In genomic region chr2:101525503-101526381, GRCm38 (mm10) we compare ENCODE assay signal across 7 mouse cellular contexts.
DNase-seq lines count a peak whose midpoint lies in the region; ATAC-seq lines count a peak whose summit lies in the region.

No protein-coding gene starts in this region.

- 66% methylated on average over 6 of the region's 6 CpGs for WGBS in forebrain, embryonic 14.5 days

- H3K9me3 ChIP-seq in forebrain, embryonic 14.5 days (replicated peaks; ENCODE audit: control insufficient read depth, low read length), result no peaks in the 10 kb centered on the region

- peak; percentile 65 for ATAC-seq in forebrain, embryonic 14.5 days

- H3K4me1 ChIP-seq in forebrain, embryonic 14.5 days (ENCODE audit: control insufficient read depth, insufficient read depth, low read length), result no peaks in the 10 kb centered on the region

- H3K27me3 ChIP-seq in forebrain, embryonic 14.5 days (replicated peaks; ENCODE audit: control insufficient read depth, insufficient read depth, low read length), result no peaks in the 10 kb centered on the region

- no peaks in the 10 kb centered on the region for H3K36me3 ChIP-seq in forebrain, embryonic 14.5 days (ENCODE audit: control insufficient read depth, insufficient read depth, low read length)

- no peak overlapping the region for H3K27ac ChIP-seq in forebrain, embryonic 14.5 days (ENCODE audit: low read depth, low read length)

- H3K9ac ChIP-seq in forebrain, embryonic 14.5 days (ENCODE audit: low read length), result no peak overlapping the region

- H3K4me2 ChIP-seq in forebrain, embryonic 14.5 days (ENCODE audit: low read length), result no peak overlapping the region

- no peak overlapping the region for H3K4me3 ChIP-seq in forebrain, embryonic 14.5 days (ENCODE audit: low read depth, low read length)

- DNase-seq in urinary bladder, postnatal 14 days (ENCODE audit: low spot score), result peak; percentile 12
- no peak for DNase-seq in urinary bladder, adult 2 months (ENCODE audit: low spot score)
- peak; percentile 24 for DNase-seq in c-Kit-positive CD71-negative TER-119-negative erythroid progenitor cells, embryonic 14.5 days (ENCODE audit: low read depth)
- DNase-seq in forebrain, embryonic 14.5 days (ENCODE audit: low spot score), result peak; percentile 86
- DNase-seq in layer of hippocampus, adult 11-12 months (ENCODE audit: low spot score), result peak; percentile 40
- DNase-seq in mesoderm, embryonic 11.5 days (ENCODE audit: low read depth, low spot score), result peak; percentile 65
- DNase-seq in thymus, postnatal 14 days, result peak; percentile 66
